In genomic region chr14:121608522-121608921, GRCm38 (mm10) we compare ENCODE assay signal across 16 mouse cellular contexts.
DNase-seq lines count a peak whose midpoint lies in the region; ATAC-seq lines count a peak whose summit lies in the region.
"Had no signal": no experiment of that assay in that cellular context is flagged by ENCODE, and none has a peak within 500 bp of the region (broad histone marks: within the 10 kb centered on the region; RNA-seq: fewer than 3 reads in every experiment).

No protein-coding gene starts in this region.

- WGBS in kidney, embryonic 16.5 days, result 18% methylated on average over 5 of the region's 5 CpGs

- H3K27me3 ChIP-seq in kidney, embryonic 16.5 days (ENCODE audit: insufficient read depth, low read length), result no peaks in the 10 kb centered on the region
- H3K27me3 ChIP-seq: hindbrain, embryonic 13.5 days; liver, embryonic 15.5 days; neural tube, embryonic 13.5 days had no signal

- H3K4me1 ChIP-seq in kidney, embryonic 16.5 days (ENCODE audit: insufficient read depth, low read length), result no peaks in the 10 kb centered on the region
- H3K4me1 ChIP-seq: liver, embryonic 15.5 days; neural tube, embryonic 13.5 days had no signal

- no peak overlapping the region; the same call in 1 of the 2 replicates for H3K4me2 ChIP-seq in kidney, embryonic 16.5 days (replicated peaks; ENCODE audit: low read depth, low read length)
- H3K4me2 ChIP-seq: hindbrain, embryonic 13.5 days; liver, embryonic 15.5 days; neural tube, embryonic 13.5 days had no signal

- no peak overlapping the region for H3K4me3 ChIP-seq in kidney, embryonic 16.5 days (ENCODE audit: low read length)
- H3K4me3 ChIP-seq: hindbrain, embryonic 13.5 days; liver, embryonic 15.5 days; neural tube, embryonic 13.5 days had no signal

- no peak overlapping the region for H3K9ac ChIP-seq in kidney, embryonic 16.5 days (replicated peaks; ENCODE audit: low read length)
- H3K9ac ChIP-seq: hindbrain, embryonic 13.5 days; liver, embryonic 15.5 days; neural tube, embryonic 13.5 days had no signal

- H3K36me3 ChIP-seq in kidney, embryonic 16.5 days (ENCODE audit: insufficient read depth, low read length), result peaks cover 19% of the 10 kb centered on the region; the same call in 1 of the 2 replicates
- H3K36me3 ChIP-seq: hindbrain, embryonic 13.5 days; liver, embryonic 15.5 days; neural tube, embryonic 13.5 days had no signal

- H3K9me3 ChIP-seq in kidney, embryonic 16.5 days (ENCODE audit: low read length), result no peaks in the 10 kb centered on the region
- H3K9me3 ChIP-seq: hindbrain, embryonic 13.5 days; liver, embryonic 15.5 days; neural tube, embryonic 13.5 days had no signal

- no peak overlapping the region for H3K27ac ChIP-seq in kidney, embryonic 16.5 days (ENCODE audit: low read length)
- H3K27ac ChIP-seq: hindbrain, embryonic 13.5 days; liver, embryonic 15.5 days; neural tube, embryonic 13.5 days had no signal

- peak; percentile 18 for DNase-seq in heart, adult 11 months
- no peak for DNase-seq in heart, postnatal 4 days
- DNase-seq in kidney, adult 11 months, result no peak
- peak; percentile 87 for DNase-seq in R1 (ENCODE audit: low read depth, low spot score)
- DNase-seq in hindlimb bud, embryonic 11.5 days (ENCODE audit: extremely low spot score, low read depth, low spot score), result peak; percentile 24
- DNase-seq in neural tube, embryonic 10.5 days (ENCODE audit: extremely low spot score, low spot score), result no peak
- DNase-seq in gastrocnemius, adult 18-20 months (ENCODE audit: low spot score), result no peak
- DNase-seq: adrenal gland, postnatal 14 days; cerebellum, postnatal 36 days; gastrocnemius, postnatal 10 days; midbrain, embryonic 14.5 days; right cerebral cortex, adult 18-20 months had no signal

- ATAC-seq in kidney, embryonic 16.5 days (ENCODE audit: low FRiP score, low TSS enrichment), result peak; percentile 49; the same call in 1 of the 2 replicates

Comparison
In these comparisons a context has a peak if more than half of its experiments do, and no peak if none do; other contexts are left out.
1. DNase-seq: peak in heart, adult 11 months (single experiment), R1 (single experiment) and hindlimb bud, embryonic 11.5 days (single experiment); none in heart, postnatal 4 days (single experiment), kidney, adult 11 months (single experiment), neural tube, embryonic 10.5 days (single experiment) and gastrocnemius, adult 18-20 months (single experiment).